Mouse (Mus musculus): ENCODE results near the gene Inpp4a. TPM values are rescaled to one million over a fixed set of nuclear protein-coding genes. Genes with fewer than 3 reads are reported as not detected.

Inpp4a gene
- polyA plus RNA-seq, 1 experiment from 2014 or later = 39.6 TPM

GRCm38 (mm10) chr1:37429366-37430296 lies 130.0 kb downstream of the Inpp4a start, which contains the start of the genes Coa5 and Unc50:
TSS of gene Coa5 (minus strand) at chr1:37430103.
TSS of gene Unc50 (plus strand) at chr1:37430139.
- Histone ChIP-seq H3K4me2 (ENCODE audit: low read length) (peak within 1 kb of the TSS; percentile 89), H3K36me3 (ENCODE audit: control insufficient read depth, insufficient read depth, low read length) (peaks cover 44% of the 10 kb centered on the region), H3K27me3 (replicated peaks; ENCODE audit: control insufficient read depth, insufficient read depth, low read length) (no peaks in the 10 kb centered on the region), H3K4me3 (ENCODE audit: low read depth, low read length) (peak within 1 kb of the TSS; percentile 78), H3K27ac (ENCODE audit: low read depth, low read length) (peak within 1 kb of the TSS; percentile 1; the same call in 1 of the 2 replicates), H3K9me3 (replicated peaks; ENCODE audit: control insufficient read depth, low read length) (no peaks in the 10 kb centered on the region; the same call in 1 of the 2 replicates), H3K4me1 (ENCODE audit: control insufficient read depth, insufficient read depth, low read length) (peaks cover 13% of the 10 kb centered on the region), H3K9ac (ENCODE audit: low read length) (peak within 1 kb of the TSS; percentile 85)
- DNase-seq (ENCODE audit: low spot score) (peak; percentile 98), ATAC-seq (peak; percentile 99)
- 3% methylated on average over 57 of the region's 57 CpGs for WGBS

GRCm38 (mm10) chr1:37430297-37430840 lies 130.7 kb downstream of the Inpp4a start:
- WGBS = 2% methylated on average over 40 of the region's 40 CpGs
- H3K4me2 ChIP-seq (ENCODE audit: low read length) = peak overlapping the region; percentile 89
- peaks cover 13% of the 10 kb centered on the region for H3K4me1 ChIP-seq (ENCODE audit: control insufficient read depth, insufficient read depth, low read length)
- H3K9ac ChIP-seq (ENCODE audit: low read length) = peak overlapping the region; percentile 85
- peak overlapping the region; percentile 78 for H3K4me3 ChIP-seq (ENCODE audit: low read depth, low read length)
- ATAC-seq = peak; percentile 9; the same call in 1 of the 2 replicates
- no peaks in the 10 kb centered on the region for H3K9me3 ChIP-seq (replicated peaks; ENCODE audit: control insufficient read depth, low read length)
- peaks cover 46% of the 10 kb centered on the region for H3K36me3 ChIP-seq (ENCODE audit: control insufficient read depth, insufficient read depth, low read length)
- DNase-seq (ENCODE audit: low spot score) = no peak
- peak overlapping the region; percentile 1; the same call in 1 of the 2 replicates for H3K27ac ChIP-seq (ENCODE audit: low read depth, low read length)
- H3K27me3 ChIP-seq (replicated peaks; ENCODE audit: control insufficient read depth, insufficient read depth, low read length) = no peaks in the 10 kb centered on the region

GRCm38 (mm10) chr1:37436419-37436818 lies 136.8 kb downstream of the Inpp4a start:
- Histone ChIP-seq H3K9me3 (replicated peaks; ENCODE audit: control insufficient read depth, low read length) (no peaks in the 10 kb centered on the region), H3K27ac (ENCODE audit: low read depth, low read length) (no peak overlapping the region), H3K4me2 (ENCODE audit: low read length) (no peak overlapping the region), H3K9ac (ENCODE audit: low read length) (no peak overlapping the region), H3K4me1 (ENCODE audit: control insufficient read depth, insufficient read depth, low read length) (peaks cover under 1% of the 10 kb centered on the region), H3K36me3 (ENCODE audit: control insufficient read depth, insufficient read depth, low read length) (peaks cover 83% of the 10 kb centered on the region), H3K27me3 (replicated peaks; ENCODE audit: control insufficient read depth, insufficient read depth, low read length) (no peaks in the 10 kb centered on the region), H3K4me3 (ENCODE audit: low read depth, low read length) (no peak overlapping the region)
- no peak for ATAC-seq
- WGBS = 94% methylated on average over 3 of the region's 3 CpGs
- no peak for DNase-seq (ENCODE audit: low spot score)

- Histone ChIP-seq H3K4me3 (ENCODE audit: low read depth, low read length) (no peak overlapping the region), H3K4me2 (ENCODE audit: low read length) (no peak overlapping the region), H3K27me3 (replicated peaks; ENCODE audit: control insufficient read depth, insufficient read depth, low read length) (no peaks in the 10 kb centered on the region), H3K36me3 (ENCODE audit: control insufficient read depth, insufficient read depth, low read length) (peaks cover 40% of the 10 kb centered on the region), H3K9me3 (replicated peaks; ENCODE audit: control insufficient read depth, low read length) (no peaks in the 10 kb centered on the region), H3K4me1 (ENCODE audit: control insufficient read depth, insufficient read depth, low read length) (no peaks in the 10 kb centered on the region), H3K27ac (ENCODE audit: low read depth, low read length) (no peak overlapping the region), H3K9ac (ENCODE audit: low read length) (no peak overlapping the region)
- DNase-seq (ENCODE audit: low spot score) = no peak
- no peak for ATAC-seq
- WGBS = 92% methylated on average over 16 of the region's 16 CpGs
Observed at GRCm38 (mm10) chr1:37442848-37443835, 143.5 kb downstream of the Inpp4a start.

- Histone ChIP-seq H3K27me3 (replicated peaks; ENCODE audit: control insufficient read depth, insufficient read depth, low read length) (no peaks in the 10 kb centered on the region), H3K4me2 (ENCODE audit: low read length) (no peak overlapping the region), H3K9me3 (replicated peaks; ENCODE audit: control insufficient read depth, low read length) (no peaks in the 10 kb centered on the region), H3K9ac (ENCODE audit: low read length) (no peak overlapping the region), H3K36me3 (ENCODE audit: control insufficient read depth, insufficient read depth, low read length) (0 out of 2 replicates have a peak, but pooled peaks cover 9% of the 10 kb centered on the region), H3K4me1 (ENCODE audit: control insufficient read depth, insufficient read depth, low read length) (no peaks in the 10 kb centered on the region), H3K4me3 (ENCODE audit: low read depth, low read length) (no peak overlapping the region), H3K27ac (ENCODE audit: low read depth, low read length) (no peak overlapping the region)
- no peak for ATAC-seq
- DNase-seq (ENCODE audit: low spot score) = peak; percentile 43
- 84% methylated on average over 10 of the region's 10 CpGs for WGBS
Observed at GRCm38 (mm10) chr1:37448361-37449095, 148.9 kb downstream of the Inpp4a start.

- 89% methylated on average over 8 of the region's 8 CpGs for WGBS
- Histone ChIP-seq H3K9me3 (replicated peaks; ENCODE audit: control insufficient read depth, low read length) (no peaks in the 10 kb centered on the region), H3K4me1 (ENCODE audit: control insufficient read depth, insufficient read depth, low read length) (no peaks in the 10 kb centered on the region), H3K27me3 (replicated peaks; ENCODE audit: control insufficient read depth, insufficient read depth, low read length) (no peaks in the 10 kb centered on the region), H3K4me2 (ENCODE audit: low read length) (no peak overlapping the region), H3K9ac (ENCODE audit: low read length) (no peak overlapping the region), H3K4me3 (ENCODE audit: low read depth, low read length) (no peak overlapping the region), H3K27ac (ENCODE audit: low read depth, low read length) (no peak overlapping the region), H3K36me3 (ENCODE audit: control insufficient read depth, insufficient read depth, low read length) (0 out of 2 replicates have a peak, but pooled peaks cover 9% of the 10 kb centered on the region)
- ATAC-seq = no peak
- DNase-seq (ENCODE audit: low spot score) = no peak
Observed at GRCm38 (mm10) chr1:37451270-37451669, 151.6 kb downstream of the Inpp4a start.

GRCm38 (mm10) chr1:37457546-37457945 lies 157.9 kb downstream of the Inpp4a start:
- H3K27me3 ChIP-seq (replicated peaks; ENCODE audit: control insufficient read depth, insufficient read depth, low read length) = no peaks in the 10 kb centered on the region
- 93% methylated on average over 7 of the region's 7 CpGs for WGBS
- no peak overlapping the region for H3K4me2 ChIP-seq (ENCODE audit: low read length)
- H3K27ac ChIP-seq (ENCODE audit: low read depth, low read length) = no peak overlapping the region
- no peak overlapping the region for H3K9ac ChIP-seq (ENCODE audit: low read length)
- H3K4me1 ChIP-seq (ENCODE audit: control insufficient read depth, insufficient read depth, low read length) = no peaks in the 10 kb centered on the region
- no peak overlapping the region for H3K4me3 ChIP-seq (ENCODE audit: low read depth, low read length)
- H3K9me3 ChIP-seq (replicated peaks; ENCODE audit: control insufficient read depth, low read length) = no peaks in the 10 kb centered on the region
- ATAC-seq = no peak
- H3K36me3 ChIP-seq (ENCODE audit: control insufficient read depth, insufficient read depth, low read length) = no peaks in the 10 kb centered on the region
- no peak for DNase-seq (ENCODE audit: low spot score)
